14 mouse cellular contexts compared by ENCODE assay signal in genomic region chr17:74458711-74459408, GRCm38 (mm10). TPM values are rescaled to one million over a fixed set of nuclear protein-coding genes. Genes with fewer than 3 reads are reported as not detected.
A peak's percentile ranks its signal among the peaks of the same experiment; 100 is the strongest.
DNase-seq lines count a peak whose midpoint lies in the region; ATAC-seq and TF ChIP-seq lines count a peak whose summit lies in the region.
"Had no signal": no experiment of that assay in that cellular context is flagged by ENCODE, and none has a peak within 500 bp of the region (broad histone marks: within the 10 kb centered on the region; RNA-seq: fewer than 3 reads in every experiment).

TSS of gene Nlrc4 (minus strand) at chr17:74459142.

- H3K4me1 ChIP-seq in kidney, postnatal 0 days (replicated peaks; ENCODE audit: insufficient read depth, low read length): no peaks in the 10 kb centered on the region
- H3K4me1 ChIP-seq: embryonic facial prominence, embryonic 12.5 days; forebrain, embryonic 12.5 days; hindbrain, embryonic 10.5 days had no signal

- 47% methylated on average over 8 of the region's 8 CpGs for WGBS in kidney, postnatal 0 days

- no peak within 1 kb of the TSS for H3K4me2 ChIP-seq in kidney, postnatal 0 days (ENCODE audit: low read length)
- H3K4me2 ChIP-seq: embryonic facial prominence, embryonic 12.5 days; forebrain, embryonic 12.5 days had no signal

- no peak for ATAC-seq in kidney, postnatal 0 days (replicated peaks; ENCODE audit: low FRiP score, low read depth)
- peak; percentile 97 for ATAC-seq in common myeloid progenitor, adult 5-6 weeks (replicated peaks; ENCODE audit: low read depth, poor library complexity, severe bottlenecking)
- peak; percentile 96 for ATAC-seq in monocyte, adult 5-6 weeks (replicated peaks; ENCODE audit: insufficient number of reproducible peaks, low FRiP score, low TSS enrichment, poor library complexity, severe bottlenecking)
- no peak for ATAC-seq in activated CD4-positive, CD25-positive, alpha-beta regulatory T cell, adult 4 months
- ATAC-seq: midbrain, embryonic 16.5 days had no signal

- no peaks in the 10 kb centered on the region for H3K27me3 ChIP-seq in kidney, postnatal 0 days (ENCODE audit: insufficient read depth, low read length)
- H3K27me3 ChIP-seq: embryonic facial prominence, embryonic 12.5 days; forebrain, embryonic 12.5 days had no signal

- TF ChIP-seq CTCF in kidney, postnatal 0 days (IDR thresholded peaks at IDR 0.05; ENCODE audit: low read depth): no peak

- H3K9ac ChIP-seq in kidney, postnatal 0 days (ENCODE audit: low read depth, low read length): no peak within 1 kb of the TSS
- H3K9ac ChIP-seq: embryonic facial prominence, embryonic 12.5 days; forebrain, embryonic 12.5 days had no signal

- DNase-seq in kidney, postnatal 0 days (ENCODE audit: low spot score): peak; percentile 12
- DNase-seq in kidney, postnatal 36 days: no peak
- DNase-seq in CD4-positive helper T cell, adult 2 months (ENCODE audit: low read depth, low spot score): peak; percentile 21
- no peak for DNase-seq in heart, postnatal 36 days
- DNase-seq in thymus, postnatal 4 days: no peak
- DNase-seq: cerebellum, adult 2 months; thymus, adult 2 months had no signal

- H3K27ac ChIP-seq in kidney, postnatal 0 days: no peak within 1 kb of the TSS
- H3K27ac ChIP-seq: embryonic facial prominence, embryonic 12.5 days; forebrain, embryonic 12.5 days; hindbrain, embryonic 10.5 days had no signal

- H3K4me3 ChIP-seq in kidney, postnatal 0 days (replicated peaks; ENCODE audit: low read depth, low read length): no peak within 1 kb of the TSS
- H3K4me3 ChIP-seq: embryonic facial prominence, embryonic 12.5 days; forebrain, embryonic 12.5 days; hindbrain, embryonic 10.5 days had no signal

- H3K36me3 ChIP-seq in kidney, postnatal 0 days (ENCODE audit: insufficient read depth, low read length): no peaks in the 10 kb centered on the region
- H3K36me3 ChIP-seq: embryonic facial prominence, embryonic 12.5 days; forebrain, embryonic 12.5 days; hindbrain, embryonic 10.5 days had no signal

- intact Hi-C loops in heart, postnatal 36 days (cut with DNase I): no loop called here

- H3K9me3 ChIP-seq in kidney, postnatal 0 days (replicated peaks; ENCODE audit: low read length): no peaks in the 10 kb centered on the region
- H3K9me3 ChIP-seq: embryonic facial prominence, embryonic 12.5 days; forebrain, embryonic 12.5 days; hindbrain, embryonic 10.5 days had no signal

RNA-seq across cellular contexts. Expression of gene Nlrc4, which starts in this region (rescaled TPM):
- polyA plus RNA-seq in kidney, postnatal 0 days (2015; fragmentation: Nextera tagmentation; extraction: Ambion mirVana): 0.33 and 0.45 TPM in 2 replicates
- 6.9 and 7.1 TPM in 2 replicates for total RNA-seq in common myeloid progenitor, adult 5-6 weeks (2017)
- total RNA-seq in monocyte, adult 5-6 weeks (2017): 16.7 to 19.4 TPM (median 18.0 TPM) in 3 replicates
- under 1 TPM; 0.41 to 0.63 TPM for polyA plus RNA-seq in activated CD4-positive, CD25-positive, alpha-beta regulatory T cell, adult 4 months (2017; shearing (Covaris generic))
- under 1 TPM; 0.31 to 0.35 TPM for total RNA-seq in heart, postnatal 36 days (2021)

Comparison
In these comparisons a context has a peak if more than half of its experiments do, and no peak if none do; other contexts are left out.
1. Peak in DNase-seq in kidney, postnatal 0 days; RNA of the gene not detected or under 1 TPM.
2. ATAC-seq: peak in common myeloid progenitor, adult 5-6 weeks (single experiment) and monocyte, adult 5-6 weeks (single experiment); none in kidney, postnatal 0 days (single experiment) and activated CD4-positive, CD25-positive, alpha-beta regulatory T cell, adult 4 months (single experiment).